Mouse (Mus musculus) embryonic facial prominence, embryonic 11.5 days (tissue): ENCODE results near the gene Cyp24a1. TPM values are rescaled to one million over a fixed set of nuclear protein-coding genes. Genes with fewer than 3 reads are reported as not detected.
"Not testable (repeated sequence)": the region's sequence is repeated elsewhere in the genome, so short reads cannot be mapped to it uniquely, and the experiment has no call there.

Source experiments
- ATAC-seq: fragments of 200-750 bp; cut with Nextera tagmentation; replicated peaks from 2 replicates; pipeline ENCODE4 v1.8.0; 2017; ENCODE audit warnings: low read depth; ENCODE audit not compliant: insufficient number of reproducible peaks, low FRiP score, low TSS enrichment
- DNase-seq: peaks from one replicate; pipeline ENCODE4 v3.0.0-alpha.2; 2015; ENCODE audit warnings: low spot score
- H3K27ac ChIP-seq: fragments of 300-500 bp; sonication (generic); replicated peaks from 2 replicates; pipeline ENCODE4 v1.5.1; 2014; ENCODE audit warnings: mild to moderate bottlenecking, low read depth, low read length, control low read depth
- H3K27me3 ChIP-seq: fragments of 300-500 bp; sonication (generic); 2 replicates; pipeline ENCODE4 v1.6.1; 2014; ENCODE audit warnings: mild to moderate bottlenecking, low read length, moderate library complexity, mixed read lengths; ENCODE audit not compliant: control insufficient read depth, insufficient read depth
- H3K36me3 ChIP-seq: fragments of 300-500 bp; sonication (generic); replicated peaks from 2 replicates; pipeline ENCODE4 v1.6.1; 2014; ENCODE audit warnings: low read depth, mild to moderate bottlenecking, low read length, moderate library complexity, mixed read lengths; ENCODE audit not compliant: control insufficient read depth, insufficient read depth
- H3K4me1 ChIP-seq: fragments of 300-500 bp; sonication (generic); 2 replicates; pipeline ENCODE4 v1.6.1; 2014; ENCODE audit warnings: low read length, mixed read lengths; ENCODE audit not compliant: control insufficient read depth, insufficient read depth
- H3K4me2 ChIP-seq: fragments of 300-500 bp; sonication (generic); 2 replicates; pipeline ENCODE4 v1.6.1; 2014; ENCODE audit warnings: low read depth, mild to moderate bottlenecking, control low read depth, low read length, moderate library complexity
- H3K4me3 ChIP-seq: fragments of 300-500 bp; sonication (generic); 2 replicates; pipeline ENCODE4 v1.5.1; 2014; ENCODE audit warnings: low read depth, low read length, control low read depth
- H3K9ac ChIP-seq: fragments of 300-500 bp; sonication (generic); replicated peaks from 2 replicates; pipeline ENCODE4 v1.6.1; 2014; ENCODE audit warnings: mild to moderate bottlenecking, control low read depth, low read length
- H3K9me3 ChIP-seq: fragments of 300-500 bp; sonication (generic); replicated peaks from 2 replicates; pipeline ENCODE4 v1.6.1; 2016; ENCODE audit warnings: mild to moderate bottlenecking, low read length, inconsistent platforms, mixed read lengths; ENCODE audit not compliant: control insufficient read depth
- WGBS: fragments of 180-500 bp; shearing (Covaris S2); extraction: QIAGEN DNeasy Blood & Tissue Kit; methylation state at CpG from one replicate; pipeline ENCODE4 v1.1.7; 2014; 5-methylcytosine and 5-hydroxymethylcytosine counted together
- polyA plus RNA-seq: library from polyadenylated mRNA; unstranded; fragments of >200 nt; fragmentation: Nextera tagmentation; extraction: Ambion mirVana; gene quantifications from 2 replicates; pipeline ENCODE4 v1.2.1, GENCODE M21; 2014

The Cyp24a1 gene
- polyA plus RNA-seq, 1 experiment from 2014 or later: not detected

- H3K4me3 ChIP-seq, H3K36me3 ChIP-seq, H3K4me2 ChIP-seq, H3K27me3 ChIP-seq, H3K9ac ChIP-seq, H3K27ac ChIP-seq, ATAC-seq, H3K4me1 ChIP-seq, DNase-seq, H3K9me3 ChIP-seq: not testable (repeated sequence)
- 26% methylated on average over 3 of the region's 4 CpGs for WGBS
Measured at GRCm38 (mm10) chr2:170453809-170454208, 43.1 kb downstream of the Cyp24a1 start.

- Histone ChIP-seq H3K4me2 (no peak overlapping the region), H3K9ac (no peak overlapping the region), H3K36me3 (no peaks in the 10 kb centered on the region), H3K27me3 (no peaks in the 10 kb centered on the region), H3K9me3 (no peaks in the 10 kb centered on the region), H3K4me1 (no peaks in the 10 kb centered on the region), H3K4me3 (no peak overlapping the region), H3K27ac (no peak overlapping the region)
- WGBS: 11% methylated on average over 9 of the region's 9 CpGs
- ATAC-seq: 0 out of 2 replicates have a peak, but pooled peaks have one; percentile 65
- DNase-seq: peak; percentile 86
Measured at GRCm38 (mm10) chr2:170450933-170451332, 46.0 kb downstream of the Cyp24a1 start.

GRCm38 (mm10) chr2:170447651-170448050 lies 49.3 kb downstream of the Cyp24a1 start:
- no peak for ATAC-seq
- Histone ChIP-seq H3K36me3 (no peaks in the 10 kb centered on the region), H3K9me3 (no peaks in the 10 kb centered on the region), H3K4me1 (no peaks in the 10 kb centered on the region), H3K9ac (no peak overlapping the region), H3K27me3 (no peaks in the 10 kb centered on the region), H3K4me2 (no peak overlapping the region), H3K4me3 (no peak overlapping the region), H3K27ac (no peak overlapping the region)
- DNase-seq: no peak
- 71% methylated on average over 10 of the region's 10 CpGs for WGBS

- Histone ChIP-seq H3K27ac (no peak overlapping the region), H3K4me1 (no peaks in the 10 kb centered on the region), H3K9me3 (no peaks in the 10 kb centered on the region), H3K4me3 (no peak overlapping the region), H3K36me3 (no peaks in the 10 kb centered on the region), H3K4me2 (no peak overlapping the region), H3K9ac (no peak overlapping the region), H3K27me3 (no peaks in the 10 kb centered on the region)
- 77% methylated on average over 5 of the region's 5 CpGs for WGBS
- DNase-seq (no peak), ATAC-seq (no peak)
Measured at GRCm38 (mm10) chr2:170446843-170447383, 50.0 kb downstream of the Cyp24a1 start.

GRCm38 (mm10) chr2:170445861-170446260 lies 51.1 kb downstream of the Cyp24a1 start:
- H3K27ac ChIP-seq: no peak overlapping the region
- DNase-seq: no peak
- no peaks in the 10 kb centered on the region for H3K36me3 ChIP-seq
- H3K4me3 ChIP-seq: no peak overlapping the region
- ATAC-seq: no peak
- no peaks in the 10 kb centered on the region for H3K9me3 ChIP-seq
- H3K27me3 ChIP-seq: no peaks in the 10 kb centered on the region
- WGBS: 90% methylated on average over 5 of the region's 5 CpGs
- H3K4me2 ChIP-seq: no peak overlapping the region
- no peak overlapping the region for H3K9ac ChIP-seq
- H3K4me1 ChIP-seq: no peaks in the 10 kb centered on the region

GRCm38 (mm10) chr2:170442535-170442934 lies 54.4 kb downstream of the Cyp24a1 start:
- Histone ChIP-seq H3K4me1 (no peaks in the 10 kb centered on the region), H3K4me2 (no peak overlapping the region), H3K4me3 (no peak overlapping the region), H3K9ac (no peak overlapping the region), H3K9me3 (no peaks in the 10 kb centered on the region), H3K27ac (no peak overlapping the region), H3K27me3 (no peaks in the 10 kb centered on the region), H3K36me3 (no peaks in the 10 kb centered on the region)
- peak; percentile 42 for DNase-seq
- WGBS: 69% methylated on average over 3 of the region's 3 CpGs
- no peak for ATAC-seq

- Histone ChIP-seq H3K27me3 (no peaks in the 10 kb centered on the region), H3K9ac (no peak overlapping the region), H3K27ac (no peak overlapping the region), H3K9me3 (no peaks in the 10 kb centered on the region), H3K4me2 (no peak overlapping the region), H3K4me1 (no peaks in the 10 kb centered on the region), H3K4me3 (no peak overlapping the region), H3K36me3 (no peaks in the 10 kb centered on the region)
- WGBS: 40% methylated on average over 13 of the region's 13 CpGs
- ATAC-seq (no peak), DNase-seq (no peak)
Measured at GRCm38 (mm10) chr2:170438782-170439181, 58.2 kb downstream of the Cyp24a1 start.

GRCm38 (mm10) chr2:170436204-170436603 lies 60.7 kb downstream of the Cyp24a1 start:
- H3K4me2 ChIP-seq: no peak overlapping the region
- H3K9me3 ChIP-seq: no peaks in the 10 kb centered on the region
- H3K4me3 ChIP-seq: no peak overlapping the region
- no peak overlapping the region for H3K9ac ChIP-seq
- 68% methylated on average over 4 of the region's 4 CpGs for WGBS
- no peak for ATAC-seq
- H3K27ac ChIP-seq: no peak overlapping the region
- no peaks in the 10 kb centered on the region for H3K4me1 ChIP-seq
- H3K27me3 ChIP-seq: no peaks in the 10 kb centered on the region
- DNase-seq: no peak
- H3K36me3 ChIP-seq: no peaks in the 10 kb centered on the region
